Mouse (Mus musculus) neural tube, embryonic 15.5 days (tissue): Measurements from ENCODE around the gene Slc6a16. TPM values are rescaled to one million over a fixed set of nuclear protein-coding genes. Genes with fewer than 3 reads are reported as not detected.

Experiments
- ATAC-seq: fragments of 200-750 bp; cut with Nextera tagmentation; 2 replicates; pipeline ENCODE4 v1.8.0; 2017; ENCODE audit warnings: mild to moderate bottlenecking, moderate TSS enrichment, moderate library complexity; ENCODE audit not compliant: low FRiP score
- H3K27ac ChIP-seq: fragments of 300-500 bp; sonication (generic); replicated peaks from 2 replicates; pipeline ENCODE4 v1.5.1; 2015; ENCODE audit warnings: mild to moderate bottlenecking, inconsistent platforms
- H3K27me3 ChIP-seq: fragments of 300-500 bp; sonication (generic); replicated peaks from 2 replicates; pipeline ENCODE4 v1.6.1; 2015; ENCODE audit warnings: inconsistent platforms
- H3K36me3 ChIP-seq: fragments of 300-500 bp; sonication (generic); 2 replicates; pipeline ENCODE4 v1.6.1; 2015; ENCODE audit warnings: inconsistent platforms
- H3K4me1 ChIP-seq: fragments of 300-500 bp; sonication (generic); 2 replicates; pipeline ENCODE4 v1.6.1; 2015; ENCODE audit warnings: inconsistent platforms
- H3K4me2 ChIP-seq: fragments of 300-500 bp; sonication (generic); 2 replicates; pipeline ENCODE4 v1.6.1; 2015; ENCODE audit warnings: inconsistent platforms, mild to moderate bottlenecking, moderate library complexity
- H3K4me3 ChIP-seq: fragments of 300-500 bp; sonication (generic); replicated peaks from 2 replicates; pipeline ENCODE4 v1.5.1; 2015; ENCODE audit warnings: mild to moderate bottlenecking, inconsistent platforms
- H3K9ac ChIP-seq: fragments of 300-500 bp; sonication (generic); replicated peaks from 2 replicates; pipeline ENCODE4 v1.6.1; 2015; ENCODE audit warnings: mild to moderate bottlenecking, inconsistent platforms
- H3K9me3 ChIP-seq: fragments of 300-500 bp; sonication (generic); replicated peaks from 2 replicates; pipeline ENCODE4 v1.6.1; 2016; ENCODE audit warnings: inconsistent platforms
- WGBS: fragments of 180-500 bp; shearing (Covaris S2); methylation state at CpG from one replicate; pipeline ENCODE4 v1.1.7; 2015; ENCODE audit warnings: mixed read lengths; 5-methylcytosine and 5-hydroxymethylcytosine counted together
- polyA plus RNA-seq: library from polyadenylated mRNA; unstranded; fragments of >200 nt; fragmentation: Nextera tagmentation; extraction: Ambion mirVana; gene quantifications from 2 replicates; pipeline ENCODE4 v1.2.1, GENCODE M21; 2015

The Slc6a16 gene
- polyA plus RNA-seq, 1 experiment from 2014 or later: 0.67 TPM

GRCm38 (mm10) chr7:45198961-45199360, 41.9 kb upstream of the Slc6a16 start:
- H3K4me3 ChIP-seq: no peak overlapping the region
- WGBS: 87% methylated on average over 11 of the region's 11 CpGs
- no peak overlapping the region for H3K4me2 ChIP-seq
- no peaks in the 10 kb centered on the region for H3K36me3 ChIP-seq
- H3K9me3 ChIP-seq: no peaks in the 10 kb centered on the region
- peaks cover 6% of the 10 kb centered on the region; the same call in 1 of the 2 replicates for H3K27me3 ChIP-seq
- H3K4me1 ChIP-seq: peaks cover 4% of the 10 kb centered on the region
- no peak overlapping the region for H3K27ac ChIP-seq
- H3K9ac ChIP-seq: no peak overlapping the region
- ATAC-seq: no peak

DNA sequence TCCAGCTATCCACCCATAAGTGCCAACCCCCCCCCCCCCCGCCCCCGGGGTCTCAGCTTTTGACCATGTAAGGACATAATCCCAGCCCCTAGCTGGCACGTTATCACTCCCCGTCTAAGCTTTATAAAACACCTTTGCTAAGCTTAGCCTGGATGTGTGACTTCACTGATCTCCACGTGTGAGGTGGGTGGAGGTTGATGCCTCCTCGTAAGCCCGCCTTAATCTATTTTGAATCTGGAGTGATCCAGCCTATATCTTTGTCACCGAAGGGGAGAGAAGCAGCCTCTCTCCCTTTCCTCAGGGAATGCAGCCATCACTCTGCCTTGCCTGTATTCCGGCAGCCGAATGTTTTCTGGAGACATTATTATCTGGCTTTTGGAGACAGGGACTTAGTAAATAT, 38.2 kb upstream of the Slc6a16 start:
- H3K27ac ChIP-seq: no peak overlapping the region
- no peaks in the 10 kb centered on the region for H3K36me3 ChIP-seq
- no peak overlapping the region for H3K4me3 ChIP-seq
- peaks cover 3% of the 10 kb centered on the region; the same call in 1 of the 2 replicates for H3K27me3 ChIP-seq
- 66% methylated on average over 10 of the region's 10 CpGs for WGBS
- H3K9me3 ChIP-seq: no peaks in the 10 kb centered on the region
- no peak overlapping the region for H3K9ac ChIP-seq
- H3K4me1 ChIP-seq: peaks cover 8% of the 10 kb centered on the region
- no peak overlapping the region for H3K4me2 ChIP-seq
- ATAC-seq: no peak

GRCm38 (mm10) chr7:45204380-45205143, 36.3 kb upstream of the Slc6a16 start, which contains the start of gene Ccdc155:
Gene Ccdc155 (minus strand): TSS chr7:45204892.
- H3K9me3 ChIP-seq: 0 out of 2 replicates have a peak, but pooled peaks cover 2% of the 10 kb centered on the region
- WGBS: 9% methylated on average over 43 of the region's 44 CpGs

GRCm38 (mm10) chr7:45208260-45208659, 32.6 kb upstream of the Slc6a16 start:
- 0 out of 2 replicates have a peak, but pooled peaks cover 2% of the 10 kb centered on the region for H3K9me3 ChIP-seq
- H3K4me2 ChIP-seq: no peak overlapping the region
- no peak for ATAC-seq
- H3K9ac ChIP-seq: no peak overlapping the region
- H3K36me3 ChIP-seq: no peaks in the 10 kb centered on the region
- peaks cover 10% of the 10 kb centered on the region for H3K4me1 ChIP-seq
- 84% methylated on average over 6 of the region's 6 CpGs for WGBS
- no peak overlapping the region for H3K4me3 ChIP-seq
- H3K27me3 ChIP-seq: peaks cover 29% of the 10 kb centered on the region
- no peak overlapping the region for H3K27ac ChIP-seq

More at GRCm38 (mm10) chr7:45204380-45205143, 36.3 kb upstream of the Slc6a16 start, which contains the start of gene Ccdc155:
- peak within 1 kb of the TSS; percentile 86 for H3K27ac ChIP-seq
- no peaks in the 10 kb centered on the region for H3K36me3 ChIP-seq
- H3K4me1 ChIP-seq: peaks cover 5% of the 10 kb centered on the region
- peak within 1 kb of the TSS; percentile 77 for H3K4me2 ChIP-seq
- peak; percentile 99 for ATAC-seq
- peak within 1 kb of the TSS; percentile 53 for H3K9ac ChIP-seq
- peaks cover 5% of the 10 kb centered on the region; the same call in 1 of the 2 replicates for H3K27me3 ChIP-seq
- peak within 1 kb of the TSS; percentile 51 for H3K4me3 ChIP-seq

DNA sequence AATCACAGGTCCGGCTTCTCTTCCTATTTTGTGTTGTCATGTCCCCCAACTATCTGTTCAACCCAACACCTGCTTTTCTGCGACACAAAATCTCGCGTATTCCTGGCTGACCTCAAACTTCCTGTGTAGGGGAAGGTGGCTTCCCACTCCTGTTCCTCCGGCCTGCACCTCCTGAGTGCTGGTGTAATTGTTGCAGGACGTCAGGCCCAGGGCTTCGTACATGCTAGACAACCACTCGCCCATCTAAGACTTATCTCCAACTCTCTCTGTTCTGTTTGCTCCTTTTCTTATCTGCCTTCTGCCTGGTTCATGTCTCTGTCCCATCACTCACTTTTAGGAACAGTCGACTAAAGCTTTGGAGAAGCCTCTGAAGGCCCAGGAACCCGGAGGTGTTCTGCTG, 29.8 kb upstream of the Slc6a16 start:
- WGBS: 76% methylated on average over 10 of the region's 10 CpGs
- Histone ChIP-seq H3K27ac (no peak overlapping the region), H3K9me3 (0 out of 2 replicates have a peak, but pooled peaks cover 2% of the 10 kb centered on the region), H3K9ac (no peak overlapping the region), H3K36me3 (no peaks in the 10 kb centered on the region), H3K4me2 (peak overlapping the region; percentile 44), H3K27me3 (peaks cover 29% of the 10 kb centered on the region), H3K4me3 (peak overlapping the region; percentile 16; the same call in 1 of the 2 replicates), H3K4me1 (peaks cover 13% of the 10 kb centered on the region)
- no peak for ATAC-seq

DNA sequence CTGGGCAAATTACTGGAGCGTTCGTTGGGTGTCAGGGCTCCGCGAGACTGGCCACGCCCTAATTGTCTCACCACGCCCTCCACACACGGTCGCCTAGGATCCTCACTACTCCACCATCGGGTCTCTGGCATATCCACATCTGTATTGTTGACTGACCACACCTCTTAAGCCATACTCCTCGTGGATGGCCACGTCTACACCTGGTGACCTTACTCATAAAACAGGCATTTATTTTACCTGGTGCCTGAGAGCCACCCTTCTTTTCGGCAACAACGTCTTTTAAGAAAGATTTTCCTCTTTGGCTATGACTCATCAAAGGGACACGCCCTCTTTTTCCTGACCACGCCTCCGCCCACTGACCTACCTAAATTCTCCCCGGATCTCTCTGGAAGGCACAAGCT, 29.0 kb upstream of the Slc6a16 start, which contains the start of gene Dkkl1:
TSS of gene Dkkl1 (minus strand) at position 297 of the 401 bp plus-strand sequence.
- Histone ChIP-seq H3K9ac (no peak within 1 kb of the TSS), H3K36me3 (no peaks in the 10 kb centered on the region), H3K27ac (no peak within 1 kb of the TSS), H3K4me2 (peak within 1 kb of the TSS; percentile 44), H3K4me1 (peaks cover 20% of the 10 kb centered on the region), H3K9me3 (0 out of 2 replicates have a peak, but pooled peaks cover 2% of the 10 kb centered on the region), H3K27me3 (peaks cover 29% of the 10 kb centered on the region), H3K4me3 (peak within 1 kb of the TSS; percentile 16)
- ATAC-seq: no peak
- 6% methylated on average over 17 of the region's 17 CpGs for WGBS

DNA sequence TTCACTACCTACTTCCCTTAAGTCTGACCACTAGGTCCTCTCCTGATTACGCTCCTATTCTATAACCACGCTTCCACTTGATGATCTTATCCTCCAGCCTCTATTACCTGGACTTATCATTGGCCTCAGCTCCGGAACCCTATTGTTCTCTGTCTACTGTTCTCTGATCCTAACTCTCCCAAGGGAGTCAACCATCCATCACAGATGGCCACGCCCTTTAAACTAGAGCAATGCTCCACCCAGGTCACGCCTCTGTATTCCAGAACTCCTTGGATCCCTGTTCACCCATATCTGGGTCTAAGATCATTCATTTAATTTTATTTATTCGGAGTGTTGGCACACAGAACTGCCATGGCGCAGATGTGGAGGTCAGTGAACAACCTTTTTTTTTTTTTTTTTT, 28.5 kb upstream of the Slc6a16 start:
- WGBS: 72% methylated on average over 7 of the region's 7 CpGs
- no peaks in the 10 kb centered on the region for H3K36me3 ChIP-seq
- ATAC-seq: no peak
- peaks cover 26% of the 10 kb centered on the region for H3K4me1 ChIP-seq
- H3K9me3 ChIP-seq: 0 out of 2 replicates have a peak, but pooled peaks cover 2% of the 10 kb centered on the region
- H3K27me3 ChIP-seq: peaks cover 29% of the 10 kb centered on the region
- no peak overlapping the region for H3K4me3 ChIP-seq
- H3K9ac ChIP-seq: no peak overlapping the region
- H3K27ac ChIP-seq: no peak overlapping the region
- H3K4me2 ChIP-seq: no peak overlapping the region

DNA sequence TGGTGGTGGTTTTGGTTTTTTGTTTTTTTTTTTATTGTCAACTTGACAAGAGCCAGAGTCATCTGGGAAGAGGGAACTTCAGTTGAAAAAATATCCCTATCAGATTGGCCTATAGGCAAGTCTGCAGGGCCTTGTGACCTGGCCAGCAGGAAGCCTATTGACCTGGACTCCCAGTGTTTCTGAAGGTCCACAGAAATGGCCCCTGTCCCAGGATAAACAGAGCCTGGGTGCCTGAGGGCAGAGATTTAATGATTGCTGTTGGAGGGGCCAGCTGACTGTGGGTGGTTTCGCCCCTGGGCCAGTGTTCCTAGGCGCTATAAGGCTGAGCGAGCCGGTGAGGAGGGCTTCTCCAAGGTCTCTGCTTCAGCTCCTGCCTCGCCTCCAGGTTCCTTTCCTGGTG, 27.2 kb upstream of the Slc6a16 start:
- Histone ChIP-seq H3K36me3 (no peaks in the 10 kb centered on the region), H3K4me3 (no peak overlapping the region), H3K27ac (no peak overlapping the region), H3K27me3 (peaks cover 29% of the 10 kb centered on the region), H3K4me2 (no peak overlapping the region), H3K4me1 (peaks cover 31% of the 10 kb centered on the region), H3K9ac (no peak overlapping the region), H3K9me3 (no peaks in the 10 kb centered on the region)
- no peak for ATAC-seq
- WGBS: 64% methylated on average over 5 of the region's 5 CpGs

GRCm38 (mm10) chr7:45215673-45216441, 25.0 kb upstream of the Slc6a16 start, which contains the start of gene Tead2:
Gene Tead2 (plus strand): TSS chr7:45215753.
- under 1% methylated on average over 55 of the region's 55 CpGs for WGBS
- Histone ChIP-seq H3K27ac (peak within 1 kb of the TSS; percentile 84), H3K4me3 (peak within 1 kb of the TSS; percentile 48), H3K36me3 (no peaks in the 10 kb centered on the region), H3K27me3 (peaks cover 14% of the 10 kb centered on the region), H3K4me1 (peaks cover 31% of the 10 kb centered on the region), H3K9ac (peak within 1 kb of the TSS; percentile 62), H3K4me2 (peak within 1 kb of the TSS; percentile 68), H3K9me3 (no peaks in the 10 kb centered on the region)
- peak; percentile 45; the same call in 1 of the 2 replicates for ATAC-seq

- no peaks in the 10 kb centered on the region for H3K9me3 ChIP-seq
- peaks cover 29% of the 10 kb centered on the region for H3K4me1 ChIP-seq
- H3K36me3 ChIP-seq: no peaks in the 10 kb centered on the region
- peak overlapping the region; percentile 68 for H3K4me2 ChIP-seq
- peaks cover 8% of the 10 kb centered on the region for H3K27me3 ChIP-seq
- H3K4me3 ChIP-seq: peak overlapping the region; percentile 48
- H3K27ac ChIP-seq: peak overlapping the region; percentile 84
- H3K9ac ChIP-seq: peak overlapping the region; percentile 62
- 1% methylated on average over 13 of the region's 13 CpGs for WGBS
- ATAC-seq: peak; percentile 71; the same call in 1 of the 2 replicates
These were observed 24.3 kb upstream of the Slc6a16 start for GRCm38 (mm10) chr7:45216442-45217183.

DNA sequence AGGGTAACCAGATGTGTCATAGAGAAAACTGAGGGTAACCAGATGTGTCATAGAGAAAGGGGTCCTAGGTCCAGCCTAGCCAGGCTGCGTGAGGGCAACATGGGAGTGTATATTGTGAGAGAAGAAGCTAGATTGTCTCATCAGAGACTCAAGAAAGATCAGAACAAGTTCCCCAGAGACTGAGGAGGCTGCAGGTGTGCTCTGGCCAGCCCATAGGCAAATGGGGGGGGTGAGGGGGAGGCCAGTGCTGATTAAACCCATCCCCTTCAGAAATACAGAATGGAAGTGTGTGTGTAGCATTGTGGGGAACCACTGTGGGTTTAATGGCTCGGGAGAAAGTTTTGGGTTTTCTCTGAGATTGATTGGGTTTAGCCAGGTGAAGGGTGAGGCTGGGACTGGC, 19.2 kb upstream of the Slc6a16 start:
- Histone ChIP-seq H3K4me3 (no peak overlapping the region), H3K4me2 (no peak overlapping the region), H3K36me3 (no peaks in the 10 kb centered on the region), H3K27ac (no peak overlapping the region), H3K27me3 (no peaks in the 10 kb centered on the region), H3K4me1 (peaks cover 12% of the 10 kb centered on the region), H3K9ac (no peak overlapping the region), H3K9me3 (no peaks in the 10 kb centered on the region)
- ATAC-seq: no peak
- 94% methylated on average over 2 of the region's 2 CpGs for WGBS
